Mouse (Mus musculus): ENCODE results near the gene Gbp4.
"Not testable (repeated sequence)": the region's sequence is repeated elsewhere in the genome, so short reads cannot be mapped to it uniquely, and the experiment has no call there.

The Gbp4 gene

GRCm38 (mm10) chr5:105139409-105140088, at the start of gene Gbp4, which contains the start of the genes Gbp9 and Gbp8:
TSS of gene Gbp4 (minus strand) at chr5:105139586.
TSS of gene Gbp9 (minus strand) at chr5:105139539.
TSS of gene Gbp8 (minus strand) at chr5:105139540.
- not testable (repeated sequence) for DNase-seq (ENCODE audit: low read depth, low spot score)

- DNase-seq (ENCODE audit: low read depth, low spot score), result no peak
These were observed 42.1 kb upstream of the Gbp4 start for GRCm38 (mm10) chr5:105181446-105181845.

- no peak for DNase-seq (ENCODE audit: low read depth, low spot score)
These were observed 17.2 kb upstream of the Gbp4 start for GRCm38 (mm10) chr5:105156582-105156981.

GRCm38 (mm10) chr5:105154049-105154448, 14.7 kb upstream of the Gbp4 start:
- no peak for DNase-seq (ENCODE audit: low read depth, low spot score)

GRCm38 (mm10) chr5:105148062-105148461, 8.7 kb upstream of the Gbp4 start:
- DNase-seq (ENCODE audit: low read depth, low spot score), result not testable (repeated sequence)

GRCm38 (mm10) chr5:105146447-105146846, 7.1 kb upstream of the Gbp4 start:
- no peak for DNase-seq (ENCODE audit: low read depth, low spot score)

GRCm38 (mm10) chr5:105145731-105146130, 6.3 kb upstream of the Gbp4 start:
- not testable (repeated sequence) for DNase-seq (ENCODE audit: low read depth, low spot score)

- not testable (repeated sequence) for DNase-seq (ENCODE audit: low read depth, low spot score)
These were observed 864 bp upstream of the Gbp4 start for GRCm38 (mm10) chr5:105140089-105140810.

- no peak for DNase-seq (ENCODE audit: low read depth, low spot score)
These were observed 480 bp downstream of the Gbp4 start for GRCm38 (mm10) chr5:105138906-105139305.

GRCm38 (mm10) chr5:105136706-105137304, 2.6 kb downstream of the Gbp4 start:
- not testable (repeated sequence) for DNase-seq (ENCODE audit: low read depth, low spot score)

GRCm38 (mm10) chr5:105121731-105122130, 17.7 kb downstream of the Gbp4 start:
- DNase-seq (ENCODE audit: low read depth, low spot score), result not testable (repeated sequence)

- DNase-seq (ENCODE audit: low read depth, low spot score), result no peak
These were observed 23.6 kb downstream of the Gbp4 start for GRCm38 (mm10) chr5:105115740-105116139.

GRCm38 (mm10) chr5:105114696-105115095, 24.7 kb downstream of the Gbp4 start:
- no peak for DNase-seq (ENCODE audit: low read depth, low spot score)

GRCm38 (mm10) chr5:105113656-105114055, 25.7 kb downstream of the Gbp4 start:
- no peak for DNase-seq (ENCODE audit: low read depth, low spot score)

- not testable (repeated sequence) for DNase-seq (ENCODE audit: low read depth, low spot score)
These were observed 29.0 kb downstream of the Gbp4 start for GRCm38 (mm10) chr5:105110271-105110852.

- not testable (repeated sequence) for DNase-seq (ENCODE audit: low read depth, low spot score)
These were observed 29.6 kb downstream of the Gbp4 start for GRCm38 (mm10) chr5:105109775-105110174.

- not testable (repeated sequence) for DNase-seq (ENCODE audit: low read depth, low spot score)
These were observed 33.7 kb downstream of the Gbp4 start for GRCm38 (mm10) chr5:105105689-105106088.

GRCm38 (mm10) chr5:105081900-105082299, 57.5 kb downstream of the Gbp4 start:
- no peak for DNase-seq (ENCODE audit: low read depth, low spot score)

GRCm38 (mm10) chr5:105068356-105068755, 71.0 kb downstream of the Gbp4 start:
- DNase-seq (ENCODE audit: low read depth, low spot score), result not testable (repeated sequence)
